Mouse (Mus musculus) midbrain, embryonic 15.5 days (tissue): ENCODE data around the gene Mdga1. TPM values are rescaled to one million over a fixed set of nuclear protein-coding genes. Genes with fewer than 3 reads are reported as not detected.

ENCODE experiments used
- ATAC-seq: fragments of 200-750 bp; cut with Nextera tagmentation; replicated peaks from 2 replicates; pipeline ENCODE4 v1.8.0; 2017; ENCODE audit warnings: moderate TSS enrichment
- H3K27ac ChIP-seq: fragments of 300-500 bp; sonication (generic); 2 replicates; pipeline ENCODE4 v1.5.1; 2015; ENCODE audit warnings: mild to moderate bottlenecking, inconsistent platforms
- H3K27me3 ChIP-seq: fragments of 300-500 bp; sonication (generic); replicated peaks from 2 replicates; pipeline ENCODE4 v1.6.1; 2015; ENCODE audit warnings: inconsistent platforms
- H3K36me3 ChIP-seq: fragments of 300-500 bp; sonication (generic); replicated peaks from 2 replicates; pipeline ENCODE4 v1.6.1; 2015; ENCODE audit warnings: inconsistent platforms
- H3K4me1 ChIP-seq: fragments of 300-500 bp; sonication (generic); 2 replicates; pipeline ENCODE4 v1.6.1; 2015; ENCODE audit warnings: inconsistent platforms
- H3K4me2 ChIP-seq: fragments of 300-500 bp; sonication (generic); 2 replicates; pipeline ENCODE4 v1.6.1; 2015; ENCODE audit warnings: inconsistent platforms, mild to moderate bottlenecking, moderate library complexity
- H3K4me3 ChIP-seq: fragments of 300-500 bp; sonication (generic); 2 replicates; pipeline ENCODE4 v1.5.1; 2015; ENCODE audit warnings: mild to moderate bottlenecking, inconsistent platforms
- H3K9ac ChIP-seq: fragments of 300-500 bp; sonication (generic); 2 replicates; pipeline ENCODE4 v1.6.1; 2015; ENCODE audit warnings: mild to moderate bottlenecking, inconsistent platforms
- H3K9me3 ChIP-seq: fragments of 300-500 bp; sonication (generic); 2 replicates; pipeline ENCODE4 v1.6.1; 2016; ENCODE audit warnings: inconsistent platforms
- WGBS: fragments of 180-500 bp; shearing (Covaris S2); methylation state at CpG from one replicate; pipeline ENCODE4 v1.1.7; 2015; ENCODE audit warnings: mixed read lengths; 5-methylcytosine and 5-hydroxymethylcytosine counted together
- polyA plus RNA-seq: library from polyadenylated mRNA; unstranded; fragments of >200 nt; fragmentation: Nextera tagmentation; extraction: Ambion mirVana; gene quantifications from 2 replicates; pipeline ENCODE4 v1.2.1, GENCODE M21; 2015

Mdga1 gene
- polyA plus RNA-seq, 1 experiment from 2014 or later: 19.6 TPM

DNA sequence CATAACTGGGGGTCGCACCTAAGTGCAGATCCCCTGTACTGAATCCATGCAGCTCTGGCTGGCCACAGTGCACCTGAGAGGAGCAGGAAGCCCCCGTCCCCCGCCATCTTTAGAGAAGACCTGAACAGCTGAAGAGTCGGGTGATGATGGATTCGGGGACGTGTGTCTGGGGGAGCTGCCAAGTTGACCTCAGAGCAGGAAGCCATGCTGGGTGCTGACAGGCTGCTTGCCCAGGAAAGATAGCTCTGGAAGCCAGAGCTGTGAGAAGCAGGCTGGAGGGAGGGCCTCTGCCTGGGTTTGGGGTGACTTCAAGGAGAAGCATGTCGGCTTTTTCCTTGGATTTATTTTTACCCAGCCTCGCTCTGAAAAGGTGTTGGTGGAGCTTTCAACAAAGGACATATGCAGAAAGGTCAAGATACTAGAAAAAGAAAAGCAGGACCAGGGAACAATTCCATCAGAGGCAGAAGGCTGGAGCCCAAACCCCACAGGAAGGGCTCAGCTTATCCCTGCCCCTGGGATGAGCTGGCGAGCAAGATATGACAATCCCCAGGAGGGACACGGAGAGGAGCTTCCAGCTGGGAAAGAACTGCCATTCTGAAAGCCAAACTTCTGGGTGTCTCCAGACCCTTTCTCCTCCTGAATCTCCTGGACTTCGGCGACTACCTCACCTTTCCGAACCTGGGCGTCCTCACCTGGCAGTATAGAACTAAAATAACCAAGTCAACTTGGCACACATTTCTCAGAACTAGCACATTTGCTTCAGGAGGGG, 146.3 kb downstream of the Mdga1 start:
- no peak overlapping the region for H3K4me3 ChIP-seq
- no peaks in the 10 kb centered on the region for H3K27me3 ChIP-seq
- H3K4me2 ChIP-seq: no peak overlapping the region
- no peaks in the 10 kb centered on the region for H3K36me3 ChIP-seq
- H3K9me3 ChIP-seq: no peaks in the 10 kb centered on the region
- peaks cover under 1% of the 10 kb centered on the region for H3K4me1 ChIP-seq
- WGBS: 75% methylated on average over 14 of the region's 14 CpGs
- ATAC-seq: no peak
- no peak overlapping the region for H3K9ac ChIP-seq
- H3K27ac ChIP-seq: no peak overlapping the region

DNA sequence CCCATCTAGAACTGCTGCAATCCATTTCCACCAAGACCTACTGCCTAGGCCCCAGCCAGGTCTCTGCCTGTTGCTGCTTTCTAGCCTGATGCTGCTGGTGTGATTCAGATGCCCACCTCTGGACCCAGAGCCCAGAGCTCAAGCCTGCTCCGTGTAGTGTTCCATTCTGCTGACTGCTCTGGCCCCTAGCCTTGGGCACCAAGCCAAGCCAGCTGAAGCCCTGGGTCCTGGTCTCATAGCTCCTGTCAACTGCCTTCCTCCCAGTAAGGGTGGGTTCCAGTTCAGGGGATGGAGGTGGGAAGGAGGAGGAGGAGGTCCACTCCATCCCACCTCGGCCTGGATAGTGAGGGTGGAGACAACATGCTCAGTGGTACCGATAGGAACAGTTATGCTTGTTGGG, 150.3 kb downstream of the Mdga1 start:
- Histone ChIP-seq H3K27ac (no peak overlapping the region), H3K4me1 (peaks cover 7% of the 10 kb centered on the region), H3K27me3 (no peaks in the 10 kb centered on the region), H3K4me2 (no peak overlapping the region), H3K4me3 (no peak overlapping the region), H3K36me3 (no peaks in the 10 kb centered on the region), H3K9ac (no peak overlapping the region), H3K9me3 (no peaks in the 10 kb centered on the region)
- WGBS: 85% methylated on average over 3 of the region's 3 CpGs
- ATAC-seq: no peak

DNA sequence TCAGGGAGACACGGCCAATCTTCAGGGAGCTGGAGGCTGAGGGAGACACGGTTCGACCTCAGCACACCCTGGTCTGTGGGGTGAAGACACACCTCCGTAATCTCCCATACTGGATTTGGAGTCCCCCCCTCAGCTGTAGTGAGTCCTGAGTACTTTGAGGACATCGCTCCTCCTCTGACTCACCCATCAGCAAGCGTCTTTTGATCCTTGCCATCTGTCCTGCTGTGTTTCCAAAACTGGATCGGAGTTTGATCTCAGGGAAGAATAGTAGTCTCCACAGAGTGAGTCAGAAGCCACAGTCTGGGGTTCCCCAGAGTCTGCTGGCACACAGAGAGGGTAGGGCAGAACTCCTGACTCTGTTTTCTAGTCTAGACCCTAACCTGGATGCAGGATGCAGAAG, 150.9 kb downstream of the Mdga1 start:
- 80% methylated on average over 7 of the region's 7 CpGs for WGBS
- H3K36me3 ChIP-seq: no peaks in the 10 kb centered on the region
- ATAC-seq: no peak
- no peak overlapping the region for H3K9ac ChIP-seq
- no peaks in the 10 kb centered on the region for H3K27me3 ChIP-seq
- H3K9me3 ChIP-seq: no peaks in the 10 kb centered on the region
- H3K27ac ChIP-seq: no peak overlapping the region
- H3K4me3 ChIP-seq: no peak overlapping the region
- H3K4me1 ChIP-seq: peaks cover 7% of the 10 kb centered on the region
- no peak overlapping the region for H3K4me2 ChIP-seq

DNA sequence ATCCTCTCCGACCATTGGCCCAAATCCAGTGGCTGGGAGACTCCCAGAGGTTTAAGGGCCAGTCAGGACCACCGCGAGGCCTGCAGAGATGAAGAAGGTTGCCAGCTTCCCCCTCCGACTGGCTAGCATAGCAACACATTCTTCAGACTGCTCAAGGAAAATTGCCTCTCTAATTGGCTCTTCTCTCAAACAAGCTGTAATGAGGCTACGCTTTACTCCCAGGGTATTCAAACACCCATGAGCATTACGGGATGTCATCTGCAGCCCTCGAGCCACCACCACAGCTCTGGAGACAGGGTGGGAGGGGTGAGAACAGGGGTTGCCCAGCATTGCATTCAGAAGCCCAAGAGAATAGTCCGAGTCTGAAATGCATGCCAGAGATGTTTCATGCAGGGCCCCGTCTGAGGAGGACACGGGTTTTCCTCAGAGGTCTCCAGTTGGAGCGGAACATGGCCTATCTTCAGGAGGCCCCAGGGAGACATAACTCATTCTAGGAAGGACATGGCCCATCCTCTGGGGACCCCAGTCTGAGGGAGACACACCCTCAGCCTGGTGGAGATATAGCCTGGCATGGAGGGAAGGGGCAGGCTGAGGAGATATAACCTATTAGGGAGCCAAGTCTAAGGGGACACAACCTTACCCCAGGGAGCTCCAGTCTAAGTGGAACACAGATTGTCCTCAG, 151.5 kb downstream of the Mdga1 start:
- no peaks in the 10 kb centered on the region for H3K36me3 ChIP-seq
- no peak overlapping the region for H3K27ac ChIP-seq
- H3K4me1 ChIP-seq: peaks cover 7% of the 10 kb centered on the region
- H3K4me3 ChIP-seq: no peak overlapping the region
- H3K9me3 ChIP-seq: no peaks in the 10 kb centered on the region
- 31% methylated on average over 11 of the region's 11 CpGs for WGBS
- no peak overlapping the region for H3K4me2 ChIP-seq
- H3K9ac ChIP-seq: no peak overlapping the region
- no peaks in the 10 kb centered on the region for H3K27me3 ChIP-seq
- ATAC-seq: 0 out of 2 replicates have a peak, but pooled peaks have one; percentile 24

DNA sequence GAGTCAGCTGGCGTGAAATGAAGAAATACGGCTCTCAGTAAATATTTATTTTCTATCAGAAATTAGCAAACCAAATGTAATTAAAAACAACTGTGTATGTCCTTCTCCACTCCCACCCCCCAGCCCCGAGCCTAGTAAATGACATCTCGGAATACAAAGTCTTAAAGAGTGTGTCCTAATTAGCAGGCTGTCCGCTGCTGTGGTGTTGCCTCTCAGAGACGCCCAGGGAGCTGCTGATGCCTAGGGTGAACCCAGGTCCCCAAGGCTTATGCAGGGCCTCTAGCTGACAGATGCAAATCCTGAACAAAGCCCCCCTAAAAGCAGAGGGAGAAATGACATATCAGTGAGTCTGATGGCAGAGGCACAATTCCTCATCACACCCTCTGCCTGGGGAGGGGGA, 155.1 kb downstream of the Mdga1 start:
- Histone ChIP-seq H3K4me1 (peaks cover 7% of the 10 kb centered on the region), H3K36me3 (no peaks in the 10 kb centered on the region), H3K4me3 (no peak overlapping the region), H3K9ac (no peak overlapping the region), H3K27me3 (no peaks in the 10 kb centered on the region), H3K9me3 (no peaks in the 10 kb centered on the region), H3K27ac (no peak overlapping the region), H3K4me2 (no peak overlapping the region)
- WGBS: 28% methylated on average over 6 of the region's 6 CpGs
- no peak for ATAC-seq

DNA sequence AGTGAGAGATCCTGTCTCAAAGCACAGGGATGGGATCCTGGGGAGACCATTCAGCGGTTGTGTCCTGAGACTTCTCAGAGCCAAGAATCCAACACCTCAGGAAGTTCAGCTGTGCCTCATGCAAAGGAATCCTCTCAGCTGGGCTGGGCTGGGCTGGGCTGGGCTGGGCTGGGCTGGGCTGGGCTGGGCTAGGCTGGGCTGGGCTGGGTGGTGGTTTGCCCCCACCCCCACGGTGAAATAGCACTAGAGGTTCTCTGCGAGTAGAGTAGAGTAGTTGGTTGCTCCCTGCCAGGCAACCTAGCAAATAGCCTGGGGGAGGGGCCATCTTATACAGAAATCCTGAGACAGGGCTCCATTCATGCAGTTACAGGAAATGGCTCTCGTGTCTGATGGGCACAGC, 156.6 kb downstream of the Mdga1 start:
- Histone ChIP-seq H3K27me3 (no peaks in the 10 kb centered on the region), H3K4me1 (peaks cover 4% of the 10 kb centered on the region), H3K4me2 (no peak overlapping the region), H3K4me3 (no peak overlapping the region), H3K36me3 (no peaks in the 10 kb centered on the region), H3K27ac (no peak overlapping the region), H3K9ac (no peak overlapping the region), H3K9me3 (no peaks in the 10 kb centered on the region)
- 34% methylated on average over 4 of the region's 4 CpGs for WGBS
- ATAC-seq: no peak

DNA sequence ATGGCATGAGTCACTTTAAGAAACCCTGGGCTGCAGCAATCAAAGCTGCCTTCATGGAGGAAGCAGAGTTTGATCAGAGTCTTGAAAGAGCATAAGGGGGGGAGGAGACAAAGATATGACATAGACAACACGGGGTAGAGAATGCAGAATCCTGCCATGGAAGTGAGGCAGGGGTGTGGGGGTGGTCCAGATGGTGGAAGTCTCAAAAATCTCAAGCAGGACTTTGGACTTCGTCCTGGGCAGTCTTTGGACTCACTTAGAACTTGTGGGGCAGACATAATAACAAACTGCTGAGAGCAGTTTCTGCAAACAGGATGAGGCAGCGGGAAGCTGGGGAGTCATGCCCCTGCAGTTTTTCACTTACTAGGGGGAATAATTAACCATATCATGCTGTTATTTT, 166.3 kb downstream of the Mdga1 start:
- Histone ChIP-seq H3K4me2 (no peak overlapping the region), H3K4me3 (no peak overlapping the region), H3K4me1 (peaks cover 1% of the 10 kb centered on the region), H3K9me3 (no peaks in the 10 kb centered on the region), H3K36me3 (no peaks in the 10 kb centered on the region), H3K9ac (no peak overlapping the region), H3K27ac (no peak overlapping the region), H3K27me3 (no peaks in the 10 kb centered on the region)
- WGBS: 78% methylated on average over 3 of the region's 3 CpGs
- ATAC-seq: no peak

DNA sequence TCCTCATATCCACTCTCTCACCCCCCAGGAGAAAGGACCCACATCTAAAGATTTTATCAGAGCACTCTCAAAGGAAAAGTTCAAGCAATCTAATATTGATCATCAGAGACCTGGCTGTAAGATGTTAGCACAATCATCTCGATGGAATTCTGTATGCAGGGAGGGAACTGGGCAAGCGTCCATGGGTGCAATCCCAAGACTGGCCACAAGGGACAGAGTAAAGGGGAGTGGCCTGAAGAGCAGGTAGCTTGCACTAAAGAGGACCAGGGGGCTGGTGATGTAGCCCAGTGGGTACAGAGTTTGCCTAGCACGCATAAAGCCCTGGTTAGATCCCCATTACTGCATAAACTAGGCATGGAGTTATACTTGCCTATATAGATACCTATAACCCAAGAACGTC, 168.5 kb downstream of the Mdga1 start:
- H3K4me2 ChIP-seq: no peak overlapping the region
- no peak overlapping the region for H3K9ac ChIP-seq
- H3K4me1 ChIP-seq: peaks cover 15% of the 10 kb centered on the region
- no peak overlapping the region for H3K4me3 ChIP-seq
- no peaks in the 10 kb centered on the region for H3K27me3 ChIP-seq
- no peaks in the 10 kb centered on the region for H3K9me3 ChIP-seq
- no peak for ATAC-seq
- H3K36me3 ChIP-seq: no peaks in the 10 kb centered on the region
- no peak overlapping the region for H3K27ac ChIP-seq
- WGBS: 29% methylated on average over 4 of the region's 4 CpGs

DNA sequence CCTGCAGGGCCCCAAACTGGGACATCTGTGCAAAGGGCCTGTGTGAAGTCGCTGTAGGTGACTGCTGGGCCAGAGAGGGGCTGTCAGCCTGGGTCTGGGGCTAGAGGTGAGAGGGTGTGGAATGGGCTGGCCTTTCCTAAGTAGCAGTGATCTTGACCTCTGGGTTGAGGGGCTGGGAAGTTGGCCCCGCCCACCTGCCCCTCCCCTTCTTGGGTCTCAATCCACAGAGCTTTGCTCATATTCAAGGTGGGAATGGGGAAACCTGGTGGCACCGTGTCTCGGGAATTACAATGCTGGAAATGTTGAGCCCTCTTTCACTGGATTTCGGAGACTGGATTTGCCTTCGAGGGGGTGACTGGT, 169.8 kb downstream of the Mdga1 start:
- Histone ChIP-seq H3K9me3 (no peaks in the 10 kb centered on the region), H3K36me3 (no peaks in the 10 kb centered on the region), H3K27me3 (no peaks in the 10 kb centered on the region), H3K4me1 (peaks cover 28% of the 10 kb centered on the region), H3K9ac (no peak overlapping the region), H3K27ac (no peak overlapping the region), H3K4me3 (no peak overlapping the region), H3K4me2 (no peak overlapping the region)
- 62% methylated on average over 6 of the region's 6 CpGs for WGBS
- ATAC-seq: no peak

DNA sequence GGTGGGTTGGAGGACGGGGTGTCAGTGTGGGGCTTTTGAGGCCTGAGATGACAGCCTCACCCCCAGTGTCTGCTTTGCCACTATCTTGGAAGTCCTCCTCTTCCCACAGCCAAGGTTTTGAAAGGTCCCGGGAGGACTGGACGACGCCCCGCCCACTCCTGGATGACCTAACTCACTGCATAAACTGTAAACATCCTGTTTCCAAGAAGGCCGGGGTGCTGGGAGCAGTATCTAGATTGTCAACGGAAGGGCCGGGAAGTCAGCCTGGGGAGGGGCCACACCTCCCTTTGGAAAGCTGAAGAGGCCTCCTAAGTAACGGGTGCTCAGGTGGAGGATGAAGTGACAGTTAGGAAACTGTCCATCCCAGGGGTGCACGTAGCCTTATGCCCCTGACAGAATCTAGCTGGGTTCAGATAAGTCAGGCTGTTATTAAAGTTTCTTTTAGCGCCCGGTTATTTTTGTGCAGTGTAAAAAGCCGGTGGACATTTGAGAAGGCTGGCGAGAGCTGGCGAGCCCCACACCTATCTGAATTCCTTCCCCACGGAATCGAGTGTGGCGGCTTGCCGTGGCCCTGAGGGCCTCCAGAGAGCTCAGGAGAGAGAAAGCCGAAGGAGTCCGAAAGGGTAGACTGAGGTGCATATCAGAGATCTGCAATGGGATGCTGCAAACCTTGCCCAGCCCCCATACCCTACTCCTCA, 170.3 kb downstream of the Mdga1 start:
- Histone ChIP-seq H3K9me3 (no peaks in the 10 kb centered on the region), H3K27ac (no peak overlapping the region), H3K4me1 (peaks cover 33% of the 10 kb centered on the region), H3K9ac (no peak overlapping the region), H3K4me2 (no peak overlapping the region), H3K27me3 (no peaks in the 10 kb centered on the region), H3K4me3 (no peak overlapping the region), H3K36me3 (no peaks in the 10 kb centered on the region)
- ATAC-seq: no peak
- 80% methylated on average over 21 of the region's 21 CpGs for WGBS

DNA sequence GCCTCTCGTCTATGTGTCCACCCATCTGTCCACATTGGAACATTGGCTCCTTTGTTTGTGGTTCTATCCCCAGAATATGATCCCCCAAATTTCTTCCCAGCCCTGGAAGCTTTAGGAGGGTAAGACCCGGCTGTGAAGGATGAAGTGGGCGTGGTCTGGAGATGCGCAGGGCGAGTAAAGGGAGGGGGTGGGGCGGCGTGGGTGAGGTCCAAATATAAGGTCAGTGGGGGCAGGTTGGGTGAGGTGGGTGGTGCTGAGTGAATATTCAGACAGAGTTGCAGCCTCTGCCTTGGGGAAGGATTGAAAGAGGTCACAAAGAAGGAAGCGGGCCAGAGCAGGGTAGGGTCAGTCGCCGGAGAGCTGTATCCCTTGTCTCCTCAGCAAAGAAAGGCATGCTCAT, 171.7 kb downstream of the Mdga1 start:
- H3K4me2 ChIP-seq: no peak overlapping the region
- no peak overlapping the region for H3K9ac ChIP-seq
- no peak for ATAC-seq
- H3K27ac ChIP-seq: no peak overlapping the region
- no peaks in the 10 kb centered on the region for H3K36me3 ChIP-seq
- WGBS: 43% methylated on average over 10 of the region's 10 CpGs
- H3K27me3 ChIP-seq: no peaks in the 10 kb centered on the region
- H3K4me1 ChIP-seq: peaks cover 41% of the 10 kb centered on the region
- H3K9me3 ChIP-seq: no peaks in the 10 kb centered on the region
- H3K4me3 ChIP-seq: no peak overlapping the region

DNA sequence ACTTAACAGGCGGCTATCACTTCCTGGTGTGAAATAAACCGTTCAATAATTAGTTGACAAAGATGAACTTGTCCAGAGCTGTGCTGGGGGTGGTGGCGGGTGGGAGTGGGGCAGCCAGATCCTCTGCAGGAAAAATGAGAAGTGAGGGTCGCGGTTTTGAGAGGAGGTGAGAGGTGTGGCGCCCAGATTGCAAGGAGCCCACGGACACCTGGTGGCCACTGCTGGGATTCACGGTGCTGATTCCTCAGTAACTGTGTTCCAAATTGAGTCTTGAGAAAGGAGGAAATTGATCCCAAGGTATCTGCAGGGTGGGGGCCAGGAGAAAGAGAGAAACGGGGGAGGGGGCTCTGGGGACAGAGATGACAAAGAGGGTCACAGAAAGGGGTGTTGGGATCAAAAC, 173.1 kb downstream of the Mdga1 start:
- Histone ChIP-seq H3K9me3 (no peaks in the 10 kb centered on the region), H3K4me2 (no peak overlapping the region), H3K9ac (no peak overlapping the region), H3K4me3 (no peak overlapping the region), H3K4me1 (peaks cover 41% of the 10 kb centered on the region), H3K27me3 (no peaks in the 10 kb centered on the region), H3K36me3 (no peaks in the 10 kb centered on the region), H3K27ac (peak overlapping the region; percentile 93)
- ATAC-seq: no peak
- WGBS: 55% methylated on average over 9 of the region's 9 CpGs
